Mouse (Mus musculus): ENCODE measurements around the gene Pdpn. TPM values are rescaled to one million over a fixed set of nuclear protein-coding genes. Genes with fewer than 3 reads are reported as not detected.

Pdpn gene
- total and polyA plus RNA-seq, 3 experiments = not detected

GRCm38 (mm10) chr4:143302279-143302890, 3.0 kb upstream of the Pdpn start:
- DNase-seq (ENCODE audit: extremely low read depth) = no peak
- Histone ChIP-seq H3K27ac (ENCODE audit: insufficient read depth, low read depth) (no peak overlapping the region), H3K9me3 (replicated peaks; ENCODE audit: low read length) (peaks cover 2% of the 10 kb centered on the region), H3K9ac (ENCODE audit: insufficient read depth, low read depth) (no peak overlapping the region), H3K4me2 (ENCODE audit: insufficient read depth, low read depth, poor library complexity, severe bottlenecking) (no peak overlapping the region), H3K79me2 (replicated peaks; ENCODE audit: control insufficient read depth, extremely low read depth, insufficient read depth, poor library complexity, severe bottlenecking) (no peaks in the 10 kb centered on the region), H3K4me3 (replicated peaks in 1 of 3; ENCODE audit: low read depth in 2 of 3, low read length in 2 of 3, poor library complexity in 1 of 3) (no peak overlapping the region), H3K36me3 (replicated peaks in 1 of 2; ENCODE audit: control insufficient read depth in 1 of 2, insufficient read depth in 1 of 2, low read length in 1 of 2) (no peaks in the 10 kb centered on the region), H3K27me3 (replicated peaks) (peaks cover 34% of the 10 kb centered on the region), H3K4me1 (ENCODE audit: control insufficient read depth in 1 of 2, insufficient read depth in 2 of 2) (no peaks in the 10 kb centered on the region)
- in situ Hi-C loops (cut with MboI; ENCODE audit: low pct_ligation_motif_present, low pct_unique_long_range_greater_than_20kb, low sequenced_read_pairs) (no loop called here), dilution Hi-C loops (cut with MboI; ENCODE audit: extremely low pct_ligation_motif_present, extremely low pct_unique_long_range_greater_than_20kb, low sequenced_read_pairs) (no loop called here)
- TF ChIP-seq SIN3A (IDR thresholded peaks at IDR 0.05; ENCODE audit: low read length) (no peak), BHLHE40 (IDR thresholded peaks at IDR 0.05; ENCODE audit: low read depth, low read length) (no peak), JUN (IDR thresholded peaks at IDR 0.05; ENCODE audit: insufficient read depth, low read depth, low read length) (no peak), IRF4 (IDR thresholded peaks at IDR 0.05; ENCODE audit: low read depth, low read length) (no peak), MEF2A (IDR thresholded peaks at IDR 0.05; ENCODE audit: borderline replicate concordance, low read depth, low read length) (no peak), MXI1 (IDR thresholded peaks at IDR 0.05; ENCODE audit: low read depth, low read length) (no peak), ZMIZ1 (IDR thresholded peaks at IDR 0.05; ENCODE audit: low read depth, low read length) (no peak), NELFE (IDR thresholded peaks at IDR 0.05; ENCODE audit: low read depth, low read length) (no peak), ETS1 (conservative IDR thresholded peaks at IDR 0.05; ENCODE audit: low read depth, low read length) (no peak)

- H3K4me3 ChIP-seq (replicated peaks in 1 of 3; ENCODE audit: low read depth in 2 of 3, low read length in 2 of 3, poor library complexity in 1 of 3) = no peak overlapping the region
- H3K9ac ChIP-seq (ENCODE audit: insufficient read depth, low read depth) = no peak overlapping the region
- no peak overlapping the region for H3K27ac ChIP-seq (ENCODE audit: insufficient read depth, low read depth)
- peaks cover 31% of the 10 kb centered on the region for H3K27me3 ChIP-seq (replicated peaks)
- DNase-seq (ENCODE audit: extremely low read depth) = no peak
- dilution Hi-C loops (cut with MboI; ENCODE audit: extremely low pct_ligation_motif_present, extremely low pct_unique_long_range_greater_than_20kb, low sequenced_read_pairs) = no loop called here
- peaks cover 2% of the 10 kb centered on the region for H3K9me3 ChIP-seq (replicated peaks; ENCODE audit: low read length)
- H3K79me2 ChIP-seq (replicated peaks; ENCODE audit: control insufficient read depth, extremely low read depth, insufficient read depth, poor library complexity, severe bottlenecking) = no peaks in the 10 kb centered on the region
- TF ChIP-seq RCOR1 (conservative IDR thresholded peaks at IDR 0.05; ENCODE audit: low read depth, low read length) (no peak), POLR2AphosphoS2 (IDR thresholded peaks at IDR 0.05; ENCODE audit: low read depth, low read length) (no peak), ELF1 (IDR thresholded peaks at IDR 0.05; ENCODE audit: low read depth, low read length) (no peak)
- no peaks in the 10 kb centered on the region for H3K4me1 ChIP-seq (ENCODE audit: control insufficient read depth in 1 of 2, insufficient read depth in 2 of 2)
- H3K4me2 ChIP-seq (ENCODE audit: insufficient read depth, low read depth, poor library complexity, severe bottlenecking) = no peak overlapping the region
- in situ Hi-C loops (cut with MboI; ENCODE audit: low pct_ligation_motif_present, low pct_unique_long_range_greater_than_20kb, low sequenced_read_pairs) = no loop called here
- H3K36me3 ChIP-seq (replicated peaks in 1 of 2; ENCODE audit: control insufficient read depth in 1 of 2, insufficient read depth in 1 of 2, low read length in 1 of 2) = no peaks in the 10 kb centered on the region
Measured at GRCm38 (mm10) chr4:143301875-143302274, 2.5 kb upstream of the Pdpn start.

GRCm38 (mm10) chr4:143301042-143301441, 1.7 kb upstream of the Pdpn start:
- no peak overlapping the region for H3K27ac ChIP-seq (ENCODE audit: insufficient read depth, low read depth)
- no peak overlapping the region for H3K9ac ChIP-seq (ENCODE audit: insufficient read depth, low read depth)
- H3K9me3 ChIP-seq (replicated peaks; ENCODE audit: low read length) = peaks cover 2% of the 10 kb centered on the region
- no peak overlapping the region for H3K4me2 ChIP-seq (ENCODE audit: insufficient read depth, low read depth, poor library complexity, severe bottlenecking)
- TF ChIP-seq CHD1 (IDR thresholded peaks at IDR 0.05; ENCODE audit: low read depth, low read length) (no peak), UBTF (IDR thresholded peaks at IDR 0.05; ENCODE audit: low read depth, low read length) (no peak), EP300 (IDR thresholded peaks at IDR 0.05; ENCODE audit: low read length) (no peak)
- in situ Hi-C loops (cut with MboI; ENCODE audit: low pct_ligation_motif_present, low pct_unique_long_range_greater_than_20kb, low sequenced_read_pairs) = no loop called here
- no peaks in the 10 kb centered on the region for H3K79me2 ChIP-seq (replicated peaks; ENCODE audit: control insufficient read depth, extremely low read depth, insufficient read depth, poor library complexity, severe bottlenecking)
- H3K4me3 ChIP-seq (replicated peaks in 1 of 3; ENCODE audit: low read depth in 2 of 3, low read length in 2 of 3, poor library complexity in 1 of 3) = no peak overlapping the region
- H3K4me1 ChIP-seq (ENCODE audit: control insufficient read depth in 1 of 2, insufficient read depth in 2 of 2) = no peaks in the 10 kb centered on the region
- dilution Hi-C loops (cut with MboI; ENCODE audit: extremely low pct_ligation_motif_present, extremely low pct_unique_long_range_greater_than_20kb, low sequenced_read_pairs) = no loop called here
- H3K27me3 ChIP-seq (replicated peaks) = peaks cover 29% of the 10 kb centered on the region
- no peak for DNase-seq (ENCODE audit: extremely low read depth)
- H3K36me3 ChIP-seq (replicated peaks in 1 of 2; ENCODE audit: control insufficient read depth in 1 of 2, insufficient read depth in 1 of 2, low read length in 1 of 2) = no peaks in the 10 kb centered on the region
